Mouse (Mus musculus) kidney, adult 2 months (tissue): ENCODE results near the gene Wbp1l.

Source experiments
- CTCF ChIP-seq: fragments of 200-500 bp; conservative IDR thresholded peaks from 2 replicates; pipeline ENCODE4 v1.5.1; 2011; ENCODE audit warnings: low read depth, mild to moderate bottlenecking, control low read depth, low read length, moderate library complexity, mixed read lengths; ENCODE audit not compliant: insufficient read depth, insufficient read length
- POLR2A ChIP-seq: fragments of 200-500 bp; IDR thresholded peaks from one replicate; pipeline ENCODE4 v1.6.1; 2011; ENCODE audit warnings: low read depth, low read length, control low read depth

DNA sequence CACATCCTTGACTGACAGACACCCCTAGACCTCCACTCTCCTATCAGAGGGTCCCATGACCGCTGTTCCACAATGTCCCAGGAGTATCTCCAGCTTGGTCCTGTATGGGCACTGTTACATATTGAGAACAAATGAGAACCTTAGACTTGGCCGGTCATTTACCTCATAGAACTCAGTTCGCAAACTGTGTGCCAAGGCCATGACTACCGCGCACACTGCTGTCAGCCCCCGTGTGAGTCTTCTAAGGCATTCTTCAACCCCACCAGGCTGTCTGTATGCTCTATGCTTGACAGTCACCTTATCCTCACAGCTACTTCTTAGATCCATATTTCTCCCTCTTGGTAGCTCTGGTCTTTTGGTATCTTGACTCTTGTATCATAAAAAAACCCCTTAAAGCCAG lies 20.6 kb downstream of the Wbp1l start:
- TF ChIP-seq POLR2A (no peak), CTCF (no peak)
